Comparison of ENCODE assay signal across 30 mouse cellular contexts in the genomic region with DNA sequence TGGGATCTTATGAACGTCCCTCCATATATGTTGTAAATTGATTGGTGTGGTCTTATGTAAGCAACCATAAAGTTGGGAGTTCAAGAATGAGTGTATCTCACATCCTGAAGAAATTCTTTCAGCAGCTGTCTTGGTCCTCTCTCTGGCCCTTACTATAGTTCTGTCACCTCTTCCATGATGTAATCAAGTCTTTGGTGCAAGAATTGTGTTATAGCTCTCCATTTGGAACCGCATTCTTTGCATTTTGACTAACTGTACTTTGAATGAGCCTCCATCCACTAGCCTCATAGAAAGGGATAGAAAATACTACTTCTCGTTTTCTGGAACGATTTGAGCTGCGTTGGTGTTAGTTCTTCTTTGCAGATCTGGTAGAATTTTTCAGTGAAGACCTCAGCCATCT.
"Had no signal": no experiment of that assay in that cellular context is flagged by ENCODE, and none has a peak within 500 bp of the region (broad histone marks: within the 10 kb centered on the region; RNA-seq: fewer than 3 reads in every experiment).

No protein-coding gene starts in this region.

- H3K4me2 ChIP-seq: limb, embryonic 12.5 days; limb, embryonic 13.5 days; limb, embryonic 15.5 days; liver, embryonic 11.5 days; liver, embryonic 12.5 days; liver, embryonic 13.5 days; liver, embryonic 15.5 days; lung, embryonic 14.5 days; lung, embryonic 15.5 days; midbrain, embryonic 12.5 days; midbrain, embryonic 13.5 days; midbrain, embryonic 15.5 days had no signal

- H3K4me1 ChIP-seq: limb, embryonic 10.5 days; limb, embryonic 12.5 days; limb, embryonic 13.5 days; limb, embryonic 15.5 days; liver, embryonic 12.5 days; liver, embryonic 13.5 days; liver, embryonic 15.5 days; lung, embryonic 15.5 days; megakaryocyte, embryonic 14.5 days; midbrain, embryonic 12.5 days; midbrain, embryonic 13.5 days; midbrain, embryonic 15.5 days had no signal

- ATAC-seq: liver, embryonic 12.5 days; liver, postnatal 0 days; lung, postnatal 0 days; midbrain, embryonic 13.5 days; midbrain, embryonic 15.5 days; midbrain, embryonic 16.5 days had no signal

- H3K9ac ChIP-seq: limb, embryonic 12.5 days; limb, embryonic 13.5 days; limb, embryonic 15.5 days; liver, embryonic 12.5 days; liver, embryonic 13.5 days; liver, embryonic 14.5 days; liver, embryonic 15.5 days; liver, postnatal 0 days; lung, embryonic 14.5 days; lung, embryonic 15.5 days; midbrain, embryonic 12.5 days; midbrain, embryonic 13.5 days; midbrain, embryonic 15.5 days had no signal

- H3K9me3 ChIP-seq: limb, embryonic 10.5 days; limb, embryonic 12.5 days; limb, embryonic 13.5 days; limb, embryonic 15.5 days; liver, embryonic 12.5 days; liver, embryonic 13.5 days; liver, embryonic 15.5 days; lung, embryonic 15.5 days; megakaryocyte, embryonic 14.5 days; midbrain, embryonic 12.5 days; midbrain, embryonic 13.5 days; midbrain, embryonic 15.5 days had no signal

- H3K27me3 ChIP-seq: limb, embryonic 12.5 days; limb, embryonic 13.5 days; limb, embryonic 15.5 days; liver, embryonic 12.5 days; liver, embryonic 13.5 days; liver, embryonic 15.5 days; lung, embryonic 15.5 days; megakaryocyte, embryonic 14.5 days; midbrain, embryonic 12.5 days; midbrain, embryonic 13.5 days; midbrain, embryonic 15.5 days had no signal

- H3K4me3 ChIP-seq: left cerebral cortex, adult 2 months; limb, embryonic 10.5 days; limb, embryonic 12.5 days; limb, embryonic 13.5 days; limb, embryonic 15.5 days; liver, embryonic 12.5 days; liver, embryonic 13.5 days; liver, embryonic 15.5 days; lung, embryonic 15.5 days; megakaryocyte, embryonic 14.5 days; midbrain, embryonic 12.5 days; midbrain, embryonic 13.5 days; midbrain, embryonic 15.5 days; myocyte had no signal

- H3K36me3 ChIP-seq: limb, embryonic 10.5 days; limb, embryonic 12.5 days; limb, embryonic 13.5 days; limb, embryonic 15.5 days; liver, embryonic 12.5 days; liver, embryonic 13.5 days; liver, embryonic 15.5 days; lung, embryonic 15.5 days; midbrain, embryonic 12.5 days; midbrain, embryonic 13.5 days; midbrain, embryonic 15.5 days had no signal

- DNase-seq: left cerebral cortex, postnatal 4 days; liver; liver, embryonic 13.5 days; liver, postnatal 0 days; lung, adult 18-20 months; lung, adult 2 months; lung, embryonic 14.5 days; lung, postnatal 10 days; lung, postnatal 14 days; lung, postnatal 36 days; lung, postnatal 4 days; midbrain, embryonic 14.5 days had no signal

- H3K27ac ChIP-seq: left cerebral cortex, adult 2 months; limb, embryonic 10.5 days; limb, embryonic 12.5 days; limb, embryonic 13.5 days; limb, embryonic 15.5 days; liver, embryonic 12.5 days; liver, embryonic 13.5 days; liver, embryonic 14.5 days; liver, embryonic 15.5 days; lung, embryonic 15.5 days; macrophage; midbrain, embryonic 12.5 days; midbrain, embryonic 13.5 days; midbrain, embryonic 15.5 days had no signal
